Mouse (Mus musculus) monocyte, adult 2 months (primary cell): ENCODE measurements at regions not wholly inside any gene's neighbourhood (a gene's known extent, or its start where the extent isn't known, plus 50 kb on each side); places are given as distances from the start of the nearest gene placed in this dataset.
"Not testable (repeated sequence)": the region's sequence is repeated elsewhere in the genome, so short reads cannot be mapped to it uniquely, and the experiment has no call there.

Experiments
- DNase-seq, 2 experiments: peaks; one replicate each; pipeline ENCODE4 v3.0.0; 2022; ENCODE audit warnings: low spot score in 2 of 2, low read depth in 1 of 2

DNA sequence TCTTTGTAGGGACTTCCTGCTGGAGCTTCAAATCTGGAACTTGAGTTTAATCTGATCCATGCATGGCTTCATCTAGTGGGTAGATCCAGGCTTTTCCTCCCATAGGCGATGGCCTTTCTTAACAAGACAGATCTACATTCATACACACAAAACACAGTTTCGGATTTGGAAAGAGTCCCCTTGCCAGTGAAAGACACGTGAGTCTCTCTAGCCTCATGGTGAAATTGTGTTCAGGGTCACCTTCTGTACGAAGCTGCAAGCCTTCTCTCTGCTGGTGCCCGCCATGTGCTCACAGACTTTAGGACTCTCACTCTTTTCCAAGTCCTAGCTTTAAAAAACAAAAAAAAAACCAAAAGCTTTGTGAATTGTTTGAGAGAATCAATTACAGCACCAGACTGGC is 51.4 kb upstream of the Dlx2 start:
- DNase-seq, result no peak

DNA sequence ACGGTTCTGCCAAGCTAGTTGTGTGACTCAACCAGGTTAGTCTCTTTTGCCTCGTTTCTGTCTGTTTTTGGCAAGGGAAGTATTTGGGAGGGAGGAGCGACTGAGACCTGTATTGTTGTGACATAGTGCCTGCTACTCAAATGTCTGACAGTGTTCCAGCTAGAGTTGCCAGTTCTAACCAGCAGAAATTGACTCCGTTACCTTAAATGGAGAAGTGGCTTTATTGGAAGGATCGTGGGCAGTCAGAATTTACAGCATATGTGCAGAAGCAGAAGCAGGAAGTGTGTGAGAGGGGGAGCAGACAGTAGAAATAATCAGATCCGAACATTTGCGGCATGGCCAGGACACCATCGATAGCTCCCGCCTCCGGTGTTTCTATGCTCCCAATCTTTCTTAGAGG is 51.8 kb upstream of the Dlx2 start:
- peak in 1 of 2 experiments; percentile 4 for DNase-seq

DNA sequence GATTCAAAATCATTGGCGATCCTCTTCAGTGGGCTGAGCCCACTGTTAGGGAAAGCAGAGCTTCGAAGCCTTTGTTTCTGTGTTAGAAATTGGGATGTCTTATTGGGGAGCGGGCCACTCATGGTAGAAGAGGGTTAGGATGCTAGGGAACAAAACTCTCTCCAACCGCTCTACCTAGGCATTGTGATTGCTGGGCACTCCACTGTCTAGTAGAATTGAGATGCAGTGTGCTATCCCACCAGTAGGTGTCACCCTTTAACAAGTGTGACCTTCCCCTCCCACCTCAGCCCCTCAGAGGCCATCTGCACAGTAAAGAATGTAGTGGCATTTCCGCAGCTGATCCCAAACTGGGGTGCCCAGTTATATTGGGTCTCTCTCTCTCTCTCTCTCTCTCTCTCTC is 52.2 kb upstream of the Dlx2 start:
- peak in 1 of 2 experiments; percentile 54 for DNase-seq

DNA sequence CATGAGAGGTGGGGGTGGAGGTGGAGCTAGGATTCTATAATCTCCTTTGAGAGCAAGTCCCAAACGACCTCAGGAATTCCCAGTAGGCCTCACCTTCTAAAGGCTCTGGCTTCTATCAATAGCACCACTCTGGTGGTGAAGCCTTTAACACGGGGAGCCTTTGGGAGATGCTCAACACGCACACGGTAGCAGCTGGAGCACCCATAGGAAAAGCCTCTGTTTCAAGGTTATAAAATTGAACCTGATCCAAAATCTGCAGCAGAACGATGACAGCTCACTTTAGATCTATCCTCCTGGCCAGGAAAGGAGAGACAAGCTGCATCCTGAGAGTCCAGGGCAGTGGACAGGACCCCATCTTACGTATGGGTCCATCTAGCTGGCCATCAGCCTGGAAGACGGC is 53.7 kb upstream of the Dlx2 start:
- DNase-seq, result no peak

DNA sequence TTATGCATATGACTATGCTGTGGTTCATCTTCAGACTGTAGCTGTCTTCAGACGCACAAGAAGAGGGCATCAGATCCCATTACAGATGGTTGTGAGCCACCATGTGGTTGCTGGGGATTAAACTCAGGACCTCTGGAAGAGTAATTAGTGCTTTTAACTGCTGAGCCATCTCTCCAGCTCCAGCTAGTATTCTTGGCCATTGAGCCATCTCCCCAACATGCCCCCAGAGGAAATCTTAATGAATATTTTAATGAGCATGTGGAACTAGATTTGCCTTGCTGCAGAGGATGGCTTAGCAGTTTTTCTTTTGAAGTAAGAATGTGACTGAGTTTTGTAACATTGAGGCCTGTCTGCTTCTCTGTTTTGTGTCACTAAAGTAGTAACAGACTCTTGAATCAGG is 54.4 kb upstream of the Dlx2 start:
- DNase-seq, result no peak

DNA sequence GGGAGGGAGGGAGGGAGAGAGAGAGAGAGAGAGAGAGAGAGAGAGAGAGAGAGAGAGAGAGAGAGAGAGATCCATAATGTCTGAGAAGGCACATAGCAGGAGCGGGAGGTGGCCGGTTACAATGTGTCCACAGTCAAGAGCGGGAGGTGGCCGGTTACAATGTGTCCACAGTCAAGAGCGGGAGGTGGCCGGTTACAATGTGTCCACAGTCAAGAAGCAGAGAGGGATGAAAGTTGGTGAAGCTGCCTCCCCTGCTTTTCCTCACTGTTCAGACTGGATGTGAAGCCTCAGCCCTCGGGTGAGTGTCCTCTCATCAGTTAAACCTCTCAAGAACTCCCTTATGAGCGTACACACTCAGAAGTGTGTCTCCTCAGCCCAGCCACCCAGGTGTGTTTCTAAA is 57.2 kb upstream of the Dlx2 start:
- not testable (repeated sequence) for DNase-seq

DNA sequence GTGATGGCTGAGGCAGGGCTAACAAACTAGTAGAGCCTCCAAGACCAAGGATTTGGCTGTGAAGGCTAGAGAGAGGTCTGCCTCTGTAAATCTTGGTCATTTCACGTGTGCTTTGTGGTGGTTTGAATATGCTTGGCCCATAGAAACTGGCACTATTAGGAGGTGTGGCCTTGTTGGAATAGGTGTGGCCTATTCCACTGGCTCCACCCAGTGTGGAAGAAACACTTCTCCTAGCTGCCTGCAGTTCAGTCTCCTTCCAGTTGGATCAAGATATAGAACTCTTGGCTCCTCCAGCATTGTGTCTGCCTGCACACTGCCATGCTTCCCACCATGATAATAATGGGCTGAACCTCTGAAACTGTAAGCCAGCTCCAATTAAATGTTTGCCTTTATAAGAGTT is 59.1 kb upstream of the Dlx2 start:
- DNase-seq, result no peak

DNA sequence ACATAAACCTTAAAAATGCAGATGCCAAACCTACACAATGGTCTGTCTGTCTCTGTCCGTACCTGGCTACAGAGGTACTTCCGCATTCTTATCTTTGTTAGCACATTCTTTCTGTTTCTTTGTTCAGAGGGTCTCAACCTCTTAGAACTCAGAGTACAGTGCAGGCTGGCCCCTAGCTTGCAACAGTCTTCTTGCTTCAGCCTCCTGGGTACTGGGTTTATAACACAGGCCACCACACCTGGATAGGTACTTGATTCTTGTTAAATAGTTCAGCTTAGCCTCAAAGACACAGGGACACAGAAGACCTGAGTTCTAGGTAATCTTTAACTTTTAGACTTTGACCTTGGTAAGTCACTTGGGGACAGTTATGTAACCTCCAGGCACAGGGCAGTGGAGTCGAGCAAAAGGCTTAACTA is 60.5 kb upstream of the Dlx2 start:
- no peak for DNase-seq

DNA sequence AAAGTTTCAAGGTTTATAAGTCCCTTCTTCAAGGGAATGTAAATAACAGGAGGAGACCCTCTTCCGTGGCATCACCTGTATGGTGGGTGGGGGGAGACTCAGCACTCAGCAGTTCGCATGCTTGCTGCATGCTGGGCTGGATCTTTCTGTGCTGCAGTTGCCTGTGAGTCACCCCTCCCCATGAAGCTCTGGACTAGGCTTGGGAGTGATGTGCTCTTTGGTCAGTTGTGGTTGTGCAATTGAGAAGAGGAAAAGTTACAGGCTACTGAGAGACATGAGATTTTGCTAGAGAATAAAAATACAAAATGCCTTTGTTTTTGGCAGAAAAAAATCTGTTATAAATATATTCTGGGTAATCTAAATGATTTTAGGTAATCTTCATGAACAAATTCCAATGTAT is 66.7 kb upstream of the Dlx2 start:
- DNase-seq, result no peak

DNA sequence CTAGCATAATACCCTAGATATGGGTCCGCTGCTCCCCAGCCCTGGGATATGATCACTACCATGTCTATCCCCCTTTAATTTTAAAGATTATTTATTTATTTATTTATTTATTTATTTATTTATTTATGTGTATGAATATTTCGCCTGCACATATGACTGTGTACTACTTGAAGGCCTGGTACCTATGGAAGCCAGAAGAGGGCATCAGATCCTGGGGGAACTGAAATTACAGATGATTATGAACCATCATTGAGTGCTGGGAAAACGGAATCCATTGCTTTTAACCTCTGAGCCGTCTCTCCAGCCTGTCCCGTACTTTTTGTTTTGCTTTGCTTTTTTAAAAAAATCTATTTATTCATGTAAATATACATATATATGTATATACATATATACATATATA is 70.0 kb upstream of the Dlx2 start:
- no peak for DNase-seq

DNA sequence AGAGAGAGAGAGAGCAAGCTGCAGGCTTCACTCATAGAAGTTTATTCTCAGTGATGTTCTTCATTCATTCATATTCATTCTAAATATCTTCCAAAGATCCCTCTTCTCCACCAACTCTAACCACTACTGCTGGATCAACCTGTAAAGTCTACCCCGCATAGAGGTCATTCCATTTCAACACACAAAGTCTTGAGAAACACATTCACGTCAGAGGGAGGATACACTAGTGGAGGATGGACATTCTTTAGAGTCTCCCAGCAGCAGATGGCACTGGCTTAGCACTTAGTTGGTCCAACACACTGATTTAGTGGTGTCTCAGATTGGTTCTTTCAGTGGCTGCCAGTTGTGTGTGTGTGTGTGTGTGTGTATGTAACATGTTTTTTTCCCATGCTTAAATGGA is 74.9 kb upstream of the Dlx2 start:
- DNase-seq, result no peak

DNA sequence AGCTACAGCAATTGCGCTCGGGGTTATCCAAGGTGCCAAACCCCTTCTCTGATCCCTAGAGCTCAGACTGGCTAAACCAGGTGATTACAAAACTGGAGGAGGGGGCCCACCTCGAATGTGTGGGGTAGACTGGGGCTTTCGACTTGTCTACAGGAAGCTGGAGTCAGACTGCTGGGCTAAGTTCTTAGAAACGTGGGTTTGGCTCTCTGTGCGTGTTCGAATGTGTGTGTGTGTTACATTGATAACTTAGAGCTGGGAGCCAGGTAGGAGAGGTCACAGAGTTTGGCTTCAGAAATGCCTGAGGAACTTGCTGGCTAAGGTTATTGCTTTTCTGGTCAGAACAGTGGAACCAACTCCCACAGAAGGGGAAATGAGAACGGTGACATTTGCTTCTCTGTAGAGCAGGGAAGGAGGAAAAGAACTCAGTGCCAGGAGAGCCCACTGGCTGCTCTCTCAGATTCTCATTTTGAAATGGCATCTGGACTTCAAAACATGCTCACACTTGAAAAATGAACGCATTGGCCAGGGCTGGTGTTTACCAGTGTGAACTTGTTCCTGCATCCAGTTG is 76.1 kb upstream of the Dlx2 start:
- no peak for DNase-seq

DNA sequence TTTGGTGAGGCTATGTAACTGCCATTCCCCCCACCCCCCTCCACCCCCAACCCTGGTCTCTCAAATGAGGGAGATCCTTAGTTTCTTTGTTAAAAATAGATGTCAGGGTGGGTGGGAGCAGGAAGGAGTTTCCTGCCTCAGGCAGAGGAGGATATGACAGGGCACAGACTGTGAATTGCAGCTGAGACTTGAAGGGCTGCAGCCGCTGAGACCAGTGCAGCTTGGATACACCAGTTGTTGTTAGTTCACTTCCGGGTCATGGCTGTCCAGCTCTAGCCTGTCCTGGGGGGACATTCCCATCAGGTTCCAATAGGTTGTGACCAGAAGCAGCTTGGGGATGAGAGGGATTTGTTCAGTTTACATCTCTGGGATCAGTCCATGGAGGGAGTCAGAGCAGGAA is 76.6 kb upstream of the Dlx2 start:
- DNase-seq, result no peak

DNA sequence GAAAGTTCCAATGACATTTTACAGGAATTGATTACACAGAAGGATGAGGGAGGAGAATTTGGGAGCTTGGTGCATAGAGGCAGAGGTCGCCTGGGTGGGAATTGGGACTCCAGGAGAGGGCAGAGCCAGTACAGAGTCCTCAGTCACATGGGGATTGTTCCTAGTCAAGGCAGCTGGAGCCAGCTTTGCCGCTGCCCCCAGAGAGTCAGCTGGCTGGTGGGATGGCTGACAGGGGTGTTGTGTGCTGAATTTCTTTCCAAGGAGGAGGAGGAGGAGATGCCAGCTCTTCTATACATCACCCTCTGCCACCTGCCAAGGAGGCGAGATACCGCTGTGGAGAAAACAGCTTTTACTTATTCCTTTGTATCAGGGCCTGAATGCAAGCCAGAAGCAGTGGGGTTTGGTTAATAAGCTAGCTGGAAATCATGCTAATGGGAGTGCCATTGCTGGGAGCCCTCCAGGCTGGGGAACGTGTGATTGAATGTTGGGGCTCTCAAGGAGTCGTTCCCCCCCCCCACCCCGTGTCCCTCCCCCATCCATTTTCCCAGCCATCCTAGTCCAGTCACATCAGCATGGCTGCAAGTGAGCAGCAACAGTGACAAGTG is 78.8 kb upstream of the Dlx2 start:
- no peak for DNase-seq

DNA sequence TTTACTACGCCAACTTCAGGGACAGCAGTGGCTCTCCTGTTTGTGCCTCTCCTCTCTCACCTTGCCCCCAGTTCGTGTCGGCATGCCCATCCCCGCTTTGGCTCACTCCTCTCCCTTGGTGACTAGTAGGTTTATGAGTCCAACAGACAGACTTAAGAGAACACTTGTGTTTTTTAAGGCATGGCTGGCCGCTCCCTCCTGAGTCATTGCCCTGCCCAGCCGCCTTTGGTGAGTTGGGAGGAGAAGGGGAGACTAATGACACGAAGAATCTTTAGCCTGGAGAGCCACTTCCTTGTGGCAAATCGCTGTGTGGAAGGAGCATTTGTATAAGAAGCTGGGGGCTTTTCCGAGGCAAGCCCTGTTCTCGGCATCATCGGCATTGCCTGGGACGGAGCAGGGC is 79.8 kb upstream of the Dlx2 start:
- no peak for DNase-seq

DNA sequence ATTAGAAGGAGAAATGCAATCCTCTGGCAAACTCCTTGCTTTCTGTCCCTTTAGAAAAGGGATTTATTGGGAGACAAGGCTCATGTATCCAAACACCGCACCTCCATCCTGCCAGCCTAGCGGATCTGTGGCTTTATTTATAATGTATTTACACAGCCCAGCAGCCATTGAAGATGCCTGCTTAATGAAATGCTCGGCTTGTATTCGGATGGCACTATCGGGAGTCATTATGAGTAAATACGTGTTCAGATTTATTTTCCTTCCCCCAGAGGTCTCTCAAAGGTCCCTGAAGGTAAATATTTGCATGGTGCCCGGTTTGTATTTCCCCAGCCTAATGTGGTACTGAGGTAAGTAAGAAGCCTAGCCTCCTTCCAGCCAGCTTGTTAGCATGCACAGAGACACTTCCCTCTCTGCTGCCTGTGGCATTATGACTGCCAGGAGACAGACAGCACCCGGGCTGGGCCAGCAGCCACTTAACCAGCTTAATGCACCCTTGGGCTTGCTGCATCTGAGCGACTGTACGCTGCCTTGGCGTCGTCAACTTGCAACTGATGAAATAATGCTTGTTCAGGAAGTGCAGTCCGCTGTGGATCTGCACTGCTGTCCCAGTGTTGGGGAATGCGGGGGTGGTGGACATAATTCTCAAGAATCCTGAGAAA is 80.7 kb upstream of the Dlx2 start:
- DNase-seq, result no peak

DNA sequence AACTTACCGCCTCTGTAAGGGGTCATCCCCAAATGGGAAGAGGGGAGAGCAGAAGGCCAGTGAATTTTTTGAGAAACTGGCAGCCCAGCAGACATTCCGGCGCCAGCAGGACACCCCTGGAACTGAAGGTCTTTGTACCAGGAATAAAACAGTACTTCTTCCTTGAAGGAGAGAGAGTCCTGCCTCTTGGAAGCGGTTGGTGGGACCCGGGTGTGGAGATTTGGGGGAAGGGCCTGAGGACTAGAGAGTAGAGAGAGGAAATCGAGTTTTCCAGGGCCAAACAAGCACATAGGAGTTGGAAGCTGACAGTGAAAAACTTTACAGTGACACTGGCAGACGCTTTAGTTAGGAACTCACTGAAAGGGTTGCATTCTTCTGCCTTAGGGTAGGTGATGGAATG is 82.3 kb upstream of the Dlx2 start:
- no peak for DNase-seq

DNA sequence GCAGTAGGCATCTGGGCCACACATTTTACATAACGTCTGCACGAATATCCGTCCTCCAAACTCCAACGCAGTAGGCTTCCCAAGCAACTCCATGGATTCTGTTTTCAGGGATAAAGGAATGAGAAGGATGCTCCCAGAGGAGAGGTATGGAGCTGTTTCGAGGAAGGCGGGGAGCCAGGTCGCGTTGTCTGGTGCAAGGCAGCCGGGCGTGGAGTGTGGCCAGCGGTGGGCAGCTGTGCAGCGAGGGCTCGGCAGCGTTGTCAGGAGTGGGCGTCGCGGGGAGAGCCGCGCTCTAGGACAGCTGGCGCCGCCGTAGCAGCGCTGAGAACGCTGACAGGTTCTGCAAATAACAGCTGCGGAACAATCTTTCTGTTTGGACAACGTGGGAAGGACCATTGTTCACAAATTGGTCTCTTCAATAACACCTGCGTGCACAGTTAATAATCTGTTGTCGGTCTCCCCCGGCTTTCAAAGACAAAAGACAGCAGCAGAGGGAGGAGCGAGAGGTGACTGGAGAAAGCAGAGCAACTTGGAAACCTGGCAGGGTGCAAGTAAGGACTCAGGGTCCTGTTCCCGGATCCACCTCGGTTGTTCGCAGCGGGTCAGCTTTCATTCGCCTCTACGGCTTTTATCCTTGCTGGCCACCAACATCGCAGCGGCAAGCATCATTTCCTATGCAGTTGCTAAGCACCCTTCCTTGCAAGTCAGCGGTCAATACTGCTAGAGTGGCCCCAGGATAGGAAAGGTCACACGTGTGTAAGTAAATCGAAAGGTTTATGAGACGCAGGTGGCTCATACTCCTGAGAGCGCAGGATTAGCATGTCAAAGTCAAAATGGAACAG is 83.0 kb upstream of the Dlx2 start:
- DNase-seq, result no peak

DNA sequence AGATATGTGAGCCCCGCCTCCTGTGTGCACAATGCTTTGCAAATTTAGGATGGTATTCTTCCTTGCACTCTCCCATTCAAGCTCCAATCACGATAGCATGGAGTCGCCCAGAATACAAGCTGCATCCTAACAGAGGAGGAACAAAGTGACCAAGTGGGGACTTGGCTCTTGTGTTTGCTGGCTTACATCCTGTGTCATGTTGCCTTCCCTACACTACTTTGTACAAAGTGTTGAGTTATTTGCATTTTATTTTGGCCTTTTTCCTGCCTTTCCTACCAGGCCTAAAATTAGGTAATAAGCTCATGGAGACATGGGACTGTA is 83.5 kb upstream of the Dlx2 start:
- DNase-seq, result no peak

DNA sequence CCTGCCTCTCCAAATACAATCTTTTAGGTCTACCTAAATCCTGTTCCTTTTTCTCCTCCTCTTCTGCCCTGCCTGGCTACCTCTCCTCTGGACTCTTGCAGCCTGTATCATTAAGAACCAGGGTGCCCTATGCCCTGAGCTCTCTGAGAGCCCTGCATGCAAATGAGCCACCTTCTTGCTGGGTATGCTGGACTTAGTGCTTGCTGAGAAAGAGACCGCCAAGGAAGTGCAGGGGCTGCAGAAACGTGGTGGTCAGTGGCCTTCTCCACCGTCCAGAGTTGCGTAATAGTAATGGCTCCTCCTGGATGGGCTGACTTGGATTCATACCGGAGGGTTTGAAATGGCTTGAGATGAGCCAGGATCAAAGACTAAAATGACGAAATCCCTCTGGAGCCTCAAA is 86.9 kb upstream of the Dlx2 start:
- no peak for DNase-seq

DNA sequence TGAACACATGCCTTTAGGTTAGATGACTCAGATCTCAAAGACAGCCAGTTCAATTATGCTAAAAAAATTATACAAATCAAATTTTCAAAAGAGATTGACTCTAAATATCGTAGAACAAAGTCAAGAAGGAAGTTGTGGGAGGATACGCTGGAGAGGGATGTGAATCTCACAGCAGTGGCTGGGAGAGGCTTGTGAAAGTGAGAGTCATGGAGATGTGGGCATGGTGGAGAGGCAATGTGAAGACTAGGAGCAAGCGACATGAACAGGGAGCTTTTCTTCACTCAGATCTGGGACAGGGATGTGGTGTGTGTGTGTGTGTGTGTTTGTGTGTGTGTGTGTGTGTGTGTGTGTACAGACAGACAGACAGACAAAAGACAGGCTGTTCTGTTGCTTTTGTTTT is 87.9 kb upstream of the Dlx2 start:
- no peak for DNase-seq

DNA sequence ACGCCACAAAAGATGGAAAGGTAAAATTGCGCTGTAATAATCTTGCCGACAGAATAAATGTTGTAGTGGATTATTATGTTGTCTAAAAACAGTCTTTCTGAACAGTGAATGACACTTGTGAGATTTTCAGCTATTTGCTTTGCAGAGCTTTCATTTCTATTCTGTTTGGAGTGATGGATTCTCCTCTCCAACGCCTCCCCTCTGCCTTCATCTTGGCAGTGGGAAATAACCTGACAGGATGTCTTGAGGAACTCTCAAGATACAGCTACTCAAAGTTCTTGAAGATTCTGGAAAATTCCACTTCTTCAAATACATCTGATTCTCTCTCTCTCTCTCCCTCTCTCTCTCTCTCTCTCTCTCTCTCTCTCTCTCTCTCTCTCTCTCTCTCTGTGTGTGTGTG is 89.6 kb upstream of the Dlx2 start:
- DNase-seq, result no peak
